Mouse (Mus musculus) CH12.LX (cell line): Measurements from ENCODE around the gene Ift43.

ENCODE experiments used
- CHD1 ChIP-seq: IDR thresholded peaks from 2 replicates; pipeline ENCODE4 v1.6.1; 2012; ENCODE audit warnings: low read depth, low read length, improper control_type of control experiment, inconsistent platforms
- CTCF ChIP-seq, 2 experiments: IDR thresholded peaks in 1 of 2; conservative IDR thresholded peaks in 1 of 2; 2 replicates each; pipeline ENCODE4 v1.5.1; 2011 to 2012; ENCODE audit warnings: low read depth in 2 of 2, low read length in 2 of 2, improper control_type of control experiment in 1 of 2, inconsistent platforms in 1 of 2, mild to moderate bottlenecking in 1 of 2, moderate library complexity in 1 of 2
- E2F4 ChIP-seq: IDR thresholded peaks from 2 replicates; pipeline ENCODE4 v1.6.1; 2011; ENCODE audit warnings: low read depth, low read length, improper control_type of control experiment; ENCODE audit not compliant: insufficient replicate concordance
- EP300 ChIP-seq: IDR thresholded peaks from 2 replicates; pipeline ENCODE4 v1.6.1; 2011; ENCODE audit warnings: low read length, improper control_type of control experiment
- MXI1 ChIP-seq: IDR thresholded peaks from 2 replicates; pipeline ENCODE4 v1.6.1; 2011; ENCODE audit warnings: mild to moderate bottlenecking, low read depth, low read length, improper control_type of control experiment
- POLR2A ChIP-seq: IDR thresholded peaks from 2 replicates; pipeline ENCODE4 v1.6.1; 2011; ENCODE audit warnings: low read depth, mild to moderate bottlenecking, improper control_type of control experiment, low read length
- POLR2AphosphoS2 ChIP-seq: IDR thresholded peaks from 2 replicates; pipeline ENCODE4 v1.6.1; 2011; ENCODE audit warnings: low read depth, low read length, improper control_type of control experiment
- ZMIZ1 ChIP-seq: IDR thresholded peaks from 2 replicates; pipeline ENCODE4 v1.6.1; 2012; ENCODE audit warnings: low read depth, mild to moderate bottlenecking, inconsistent platforms, low read length, improper control_type of control experiment

GRCm38 (mm10) chr12:86078553-86079201, 3.7 kb upstream of the Ift43 start, which contains the start of gene Tgfb3:
- no peak for TF ChIP-seq CHD1
- TF ChIP-seq EP300, result no peak
- no peak for TF ChIP-seq E2F4
- TF ChIP-seq CTCF (conservative IDR thresholded peaks at IDR 0.05 in 1 of 2, IDR thresholded peaks at IDR 0.05 in 1 of 2; ENCODE audit: low read depth in 2 of 2, low read length in 2 of 2), result no peak
- no peak for TF ChIP-seq ZMIZ1
- TF ChIP-seq MXI1, result 0 out of 2 replicates have a peak, but pooled peaks have one; percentile 1
- TF ChIP-seq POLR2A, result no peak
- TF ChIP-seq POLR2AphosphoS2, result no peak
